Mouse (Mus musculus) mouse embryonic stem cell (cell line): ENCODE measurements at regions not wholly inside any gene's neighbourhood (a gene's known extent, or its start where the extent isn't known, plus 50 kb on each side); places are given as distances from the start of the nearest gene placed in this dataset.
"Not testable (repeated sequence)": the region's sequence is repeated elsewhere in the genome, so short reads cannot be mapped to it uniquely, and the experiment has no call there.

ENCODE experiments used
- in situ Hi-C, 2 experiments: fragments of 300-500 bp; cut with MboI; formaldehyde crosslinking; loops; 1 replicate in 1 of 2; 3 replicates in 1 of 2; pipeline ENCODE4 v1.14.3; 2019 to 2020; ENCODE audit warnings: low sequenced_read_pairs in 2 of 2, low pct_unique_long_range_greater_than_20kb in 1 of 2, mixed read lengths in 1 of 2; ENCODE audit not compliant: unreplicated experiment in 1 of 2

- in situ Hi-C loops, result no loop called here
These were observed 343.9 kb upstream of the Rgma start for GRCm38 (mm10) chr7:73031407-73031806.

DNA sequence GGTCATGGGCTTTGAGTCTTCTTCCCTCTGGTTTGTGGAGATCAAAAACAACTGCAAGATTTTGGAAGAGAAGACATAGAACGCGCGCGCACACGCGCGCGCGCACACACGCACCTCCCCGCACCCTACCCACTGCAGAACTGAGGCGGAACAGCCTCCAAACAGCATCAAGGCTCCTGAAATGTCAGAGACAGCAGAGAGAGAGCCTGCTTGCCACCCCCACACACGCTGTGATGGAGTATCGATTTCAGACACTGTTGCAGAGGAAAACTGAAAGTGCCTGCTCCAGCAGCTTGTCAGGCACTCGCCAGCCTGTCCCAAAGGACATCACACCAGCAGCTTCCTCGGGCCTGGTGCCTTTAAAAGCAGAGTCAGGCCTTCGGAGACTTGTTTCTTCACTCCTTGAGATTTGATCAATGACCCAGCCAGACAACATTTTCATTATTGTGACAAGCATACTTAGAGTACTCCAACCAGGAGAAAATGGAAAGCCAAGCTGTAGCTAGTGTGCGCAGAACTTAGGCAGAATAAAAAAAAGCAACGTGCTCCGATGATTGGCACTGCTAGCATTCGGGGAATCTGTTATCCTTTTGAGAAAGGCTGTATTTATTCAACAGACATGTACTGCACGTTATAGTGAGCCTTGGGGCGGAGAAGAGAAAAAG is 342.9 kb upstream of the Rgma start:
- in situ Hi-C loops, result no loop called here

GRCm38 (mm10) chr7:73036801-73037555 is 338.3 kb upstream of the Rgma start:
- in situ Hi-C loops, result no loop called here

- in situ Hi-C loops, result no loop called here
These were observed 337.7 kb upstream of the Rgma start for GRCm38 (mm10) chr7:73037638-73038037.

DNA sequence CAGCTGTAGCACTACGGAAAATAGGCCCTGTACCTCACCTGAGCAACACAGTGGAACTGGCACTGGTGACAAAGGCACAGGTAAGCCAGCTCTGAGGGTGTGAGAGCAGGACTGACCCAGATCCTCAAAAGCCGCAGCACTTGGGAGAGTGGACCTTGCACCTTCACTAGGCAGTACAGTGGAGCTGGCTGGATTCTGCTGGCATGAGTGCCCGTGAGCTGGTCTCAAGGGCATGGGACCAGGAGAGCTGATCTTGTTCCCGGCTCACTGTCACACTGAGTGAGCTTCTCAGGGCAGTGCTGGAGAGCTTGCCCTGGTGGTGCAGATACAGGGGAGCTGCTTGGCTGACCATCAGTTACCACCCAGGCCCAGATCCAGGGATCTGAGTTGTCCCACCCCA is 335.4 kb upstream of the Rgma start:
- in situ Hi-C loops, result no loop called here

DNA sequence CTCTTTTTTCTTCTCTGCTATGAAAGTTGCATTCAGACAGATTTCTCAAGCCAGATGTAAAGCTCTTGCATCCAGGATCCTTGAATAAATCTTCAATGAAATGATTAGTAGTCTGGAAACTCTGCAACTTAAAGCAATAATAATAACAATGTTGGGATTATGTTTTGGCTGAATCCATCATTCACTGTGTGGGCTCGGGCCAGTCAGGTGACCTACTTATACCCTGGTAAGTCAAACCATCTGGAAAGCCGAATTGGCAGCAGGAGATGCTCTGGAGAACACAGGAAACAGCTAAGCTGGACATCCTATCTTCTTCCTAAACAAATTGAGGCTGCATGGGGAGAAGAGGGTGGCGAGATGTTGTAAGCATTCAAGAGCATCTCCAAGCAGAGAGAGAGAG is 331.0 kb upstream of the Rgma start:
- in situ Hi-C loops, result no loop called here

- in situ Hi-C loops, result no loop called here
These were observed 319.4 kb upstream of the Rgma start for GRCm38 (mm10) chr7:73055891-73056290.

DNA sequence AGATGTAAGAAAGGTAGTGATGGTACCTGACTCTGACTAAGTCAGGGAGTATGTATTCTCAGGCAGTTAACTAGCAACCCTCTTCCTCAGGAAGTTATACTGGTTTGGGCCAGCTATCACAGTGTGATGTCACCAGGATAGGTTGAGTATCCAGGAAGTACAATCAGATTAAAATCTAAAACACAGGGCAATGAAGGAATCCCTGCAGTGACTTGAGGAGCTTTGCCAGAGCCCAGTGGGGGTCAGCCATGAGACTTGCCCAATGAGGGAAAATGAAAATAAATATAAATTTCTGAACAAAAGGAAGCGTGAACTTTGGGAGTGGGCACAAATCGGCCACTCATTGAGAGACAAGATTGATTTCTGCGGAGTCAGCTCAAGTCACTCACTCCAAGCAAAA is 311.8 kb upstream of the Rgma start:
- in situ Hi-C loops, result no loop called here

DNA sequence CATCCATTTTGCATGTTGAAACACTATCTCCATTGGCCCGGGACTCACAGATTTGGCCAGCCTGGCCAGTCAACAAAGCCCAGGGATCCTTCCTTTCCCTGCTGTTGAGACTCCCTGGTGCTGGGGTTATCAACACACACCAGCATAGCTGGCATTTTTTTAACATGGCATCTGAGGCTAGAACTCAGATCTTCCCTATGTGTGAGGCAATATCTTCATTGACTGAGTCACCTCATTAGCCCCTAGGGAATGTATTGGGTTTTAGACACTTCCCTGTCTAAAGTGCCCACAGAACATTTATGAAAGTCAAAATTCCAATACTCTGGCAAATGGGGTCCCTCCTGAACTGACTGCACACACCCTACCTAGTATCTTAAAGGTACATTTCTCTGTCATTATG is 306.8 kb upstream of the Rgma start:
- in situ Hi-C loops, result no loop called here

DNA sequence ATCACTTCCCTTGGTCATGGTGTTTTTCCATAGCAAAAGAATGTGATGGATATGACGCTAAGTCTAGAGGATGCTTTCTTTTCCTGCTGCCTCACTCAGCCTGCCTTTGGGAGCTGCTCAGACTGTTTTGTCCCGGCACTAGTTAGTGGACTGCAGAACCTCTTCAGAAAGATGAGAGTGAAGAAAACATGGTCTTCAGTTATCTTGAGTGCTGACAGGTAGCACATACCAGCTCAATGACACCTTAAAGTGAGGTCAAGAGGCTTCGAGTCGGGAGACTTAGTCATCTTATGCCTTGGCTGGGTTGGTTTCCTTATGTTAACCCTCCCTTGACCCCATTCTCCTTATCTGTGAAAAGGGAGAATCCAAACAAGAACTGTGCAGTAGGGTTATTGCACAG is 306.0 kb upstream of the Rgma start:
- in situ Hi-C loops, result no loop called here

- in situ Hi-C loops, result not testable (repeated sequence)
These were observed 299.9 kb upstream of the Rgma start for GRCm38 (mm10) chr7:73075391-73075790.

GRCm38 (mm10) chr7:73087496-73088185 is 287.7 kb upstream of the Rgma start:
- in situ Hi-C loops, result no loop called here

DNA sequence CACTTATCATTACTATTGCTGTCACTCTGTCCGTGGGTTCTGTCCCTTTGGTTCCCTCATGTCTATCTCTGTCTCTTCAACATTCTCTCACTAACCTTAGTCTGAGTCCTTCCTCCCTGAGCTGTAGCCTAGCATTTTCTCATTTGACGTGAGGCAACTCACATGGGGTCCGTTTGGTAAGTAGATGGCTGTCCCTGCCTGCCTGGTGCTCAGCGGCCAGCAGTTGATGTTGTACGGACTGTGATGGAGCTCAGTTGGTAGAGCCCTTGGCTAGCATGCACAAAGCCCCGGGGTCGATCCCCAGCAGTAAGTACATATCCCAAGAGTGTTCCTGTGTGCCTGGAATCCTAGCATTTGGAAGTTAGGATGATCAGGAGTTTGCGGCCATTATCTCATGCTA is 287.0 kb upstream of the Rgma start:
- in situ Hi-C loops, result no loop called here

DNA sequence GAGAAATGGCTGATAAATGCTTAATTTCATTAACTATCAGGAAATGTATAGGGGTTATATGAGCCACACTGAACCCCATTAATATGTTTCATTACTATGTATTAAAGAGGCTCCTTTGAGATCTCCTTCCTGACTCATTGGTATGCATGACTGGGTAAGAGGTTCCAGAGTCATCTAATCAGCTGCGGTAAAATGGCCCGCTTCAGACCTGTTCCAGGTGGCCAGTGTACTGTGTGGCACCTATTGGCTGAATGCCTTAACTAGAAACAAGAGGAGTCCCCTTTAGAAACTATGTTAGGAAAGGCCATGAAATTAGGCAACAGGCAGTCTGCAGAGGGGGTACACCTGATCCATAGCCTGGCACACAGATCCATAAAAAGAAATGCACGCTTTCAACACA is 283.6 kb upstream of the Rgma start:
- in situ Hi-C loops, result no loop called here

DNA sequence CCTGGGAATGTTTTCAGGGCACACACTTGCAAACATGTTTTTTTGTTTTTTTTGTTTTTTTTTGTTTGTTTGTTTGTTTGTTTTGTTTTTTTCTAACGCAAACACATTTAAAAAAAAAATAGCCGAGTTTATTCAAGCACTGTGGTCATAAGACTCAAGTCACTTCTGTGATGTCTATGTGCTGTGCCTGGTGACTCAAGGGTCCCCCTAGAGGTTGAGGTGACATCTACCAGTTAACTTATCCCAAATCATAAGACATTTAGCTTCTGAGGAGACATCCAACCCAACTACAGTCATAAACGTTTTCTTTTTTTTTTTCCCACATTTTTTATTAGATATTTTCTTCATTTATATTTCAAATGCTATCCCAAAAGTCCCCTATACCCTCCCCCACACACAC is 281.2 kb upstream of the Rgma start:
- in situ Hi-C loops, result no loop called here

DNA sequence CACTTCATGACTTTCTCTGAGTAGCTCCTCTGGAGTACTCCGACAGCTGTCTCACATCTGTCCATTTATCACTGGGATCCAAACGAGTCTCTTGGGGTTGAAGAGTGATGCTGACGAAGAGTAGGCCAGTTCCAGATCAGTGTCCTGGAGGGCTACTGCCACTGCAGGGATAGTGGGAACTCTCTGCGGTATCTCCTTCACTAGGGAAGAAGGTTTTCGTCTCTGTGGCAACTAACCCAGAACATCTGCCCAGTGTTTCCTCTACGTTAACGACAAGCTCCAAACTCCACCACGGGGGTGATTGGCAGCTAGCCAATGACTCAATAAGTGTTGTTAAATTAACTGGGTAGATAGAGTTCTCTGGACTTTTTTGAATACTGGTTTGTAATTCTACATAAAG is 256.4 kb upstream of the Rgma start:
- in situ Hi-C loops, result no loop called here

DNA sequence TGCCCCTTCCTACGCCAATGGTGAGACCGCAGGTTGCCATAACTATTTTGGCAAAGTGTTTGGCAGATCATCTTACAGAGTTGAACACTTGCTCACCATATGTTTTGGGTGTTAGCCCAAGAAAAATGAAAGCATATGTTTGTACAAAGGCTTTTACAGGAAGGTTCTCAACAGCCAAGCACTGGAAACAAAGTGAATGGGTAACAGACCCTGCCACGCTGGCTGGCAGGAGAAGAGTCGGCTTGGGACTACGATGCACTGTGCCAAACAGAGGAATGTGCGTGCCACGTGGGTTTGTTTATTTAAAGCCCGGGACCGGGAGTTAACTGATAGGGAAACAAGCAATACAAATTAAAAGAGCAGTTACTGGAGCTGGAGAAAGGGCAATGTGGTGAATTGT is 255.0 kb upstream of the Rgma start:
- in situ Hi-C loops, result no loop called here

GRCm38 (mm10) chr7:73124976-73125375 is 250.3 kb upstream of the Rgma start:
- in situ Hi-C loops, result no loop called here

DNA sequence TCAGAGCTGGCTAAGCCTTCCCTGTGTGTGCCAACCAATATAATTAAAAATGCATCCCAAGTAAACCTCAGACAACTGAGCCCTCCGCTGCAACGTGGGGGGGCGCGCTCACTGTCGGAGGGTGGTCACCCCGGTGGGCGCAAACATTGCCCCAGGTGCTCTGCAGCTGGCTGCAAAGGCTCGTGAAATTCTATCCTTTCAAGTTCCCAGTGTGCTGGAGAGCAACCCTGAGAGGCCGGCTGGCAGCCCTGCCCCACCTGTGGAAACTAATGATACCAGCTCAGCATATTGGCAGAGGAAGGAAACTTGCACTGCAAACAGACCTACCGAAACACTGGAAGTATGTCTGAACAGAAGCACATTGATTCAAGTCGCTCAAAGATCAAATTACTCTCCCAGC is 249.4 kb upstream of the Rgma start:
- in situ Hi-C loops, result no loop called here

GRCm38 (mm10) chr7:73135786-73136185 is 239.5 kb upstream of the Rgma start:
- in situ Hi-C loops, result no loop called here
